Mouse (Mus musculus) thymus, postnatal 14 days (tissue): ENCODE results near the gene Lingo2.

Experiments
- DNase-seq: peaks from one replicate; pipeline ENCODE4 v3.0.0; 2021

Gene Lingo2

GRCm38 (mm10) chr4:36951150-36951954, at the start of gene Lingo2:
Gene Lingo2 (minus strand): TSS chr4:36951747.
- DNase-seq, result no peak

GRCm38 (mm10) chr4:36973358-36973757, 21.8 kb upstream of the Lingo2 start:
- DNase-seq, result no peak

- DNase-seq, result no peak
These were observed 1.2 kb upstream of the Lingo2 start for GRCm38 (mm10) chr4:36952431-36953429.

- no peak for DNase-seq
These were observed 338 bp upstream of the Lingo2 start for GRCm38 (mm10) chr4:36951955-36952215.

GRCm38 (mm10) chr4:36950790-36951149, 777 bp downstream of the Lingo2 start:
- DNase-seq, result no peak

GRCm38 (mm10) chr4:36950021-36950751, 1.4 kb downstream of the Lingo2 start:
- DNase-seq, result peak; percentile 3

GRCm38 (mm10) chr4:36890810-36891209, 60.7 kb downstream of the Lingo2 start:
- DNase-seq, result no peak

- no peak for DNase-seq
These were observed 61.2 kb downstream of the Lingo2 start for GRCm38 (mm10) chr4:36890365-36890764.

- DNase-seq, result no peak
These were observed 76.8 kb downstream of the Lingo2 start for GRCm38 (mm10) chr4:36874781-36875180.

GRCm38 (mm10) chr4:36824982-36825381, 126.6 kb downstream of the Lingo2 start:
- no peak for DNase-seq

- DNase-seq, result no peak
These were observed 129.6 kb downstream of the Lingo2 start for GRCm38 (mm10) chr4:36821914-36822313.

- DNase-seq, result no peak
These were observed 176.5 kb downstream of the Lingo2 start for GRCm38 (mm10) chr4:36775088-36775487.

GRCm38 (mm10) chr4:36730691-36731090, 220.9 kb downstream of the Lingo2 start:
- no peak for DNase-seq

GRCm38 (mm10) chr4:36716411-36716810, 235.1 kb downstream of the Lingo2 start:
- DNase-seq, result no peak

- DNase-seq, result no peak
These were observed 252.7 kb downstream of the Lingo2 start for GRCm38 (mm10) chr4:36698888-36699287.

GRCm38 (mm10) chr4:36696810-36697209, 254.7 kb downstream of the Lingo2 start:
- DNase-seq, result no peak

- no peak for DNase-seq
These were observed 291.6 kb downstream of the Lingo2 start for GRCm38 (mm10) chr4:36659920-36660319.

GRCm38 (mm10) chr4:36647753-36648152, 303.8 kb downstream of the Lingo2 start:
- no peak for DNase-seq

- DNase-seq, result no peak
These were observed 315.9 kb downstream of the Lingo2 start for GRCm38 (mm10) chr4:36635666-36636065.

GRCm38 (mm10) chr4:36576801-36577200, 374.7 kb downstream of the Lingo2 start:
- no peak for DNase-seq

- DNase-seq, result no peak
These were observed 375.3 kb downstream of the Lingo2 start for GRCm38 (mm10) chr4:36576256-36576655.

- no peak for DNase-seq
These were observed 385.0 kb downstream of the Lingo2 start for GRCm38 (mm10) chr4:36566544-36566943.

GRCm38 (mm10) chr4:36560997-36561396, 390.6 kb downstream of the Lingo2 start:
- no peak for DNase-seq
